Mouse (Mus musculus): ENCODE measurements around the gene Tex9. TPM values are rescaled to one million over a fixed set of nuclear protein-coding genes. Genes with fewer than 3 reads are reported as not detected.

Gene Tex9
- total RNA-seq, 1 experiment = 24.9 TPM

GRCm38 (mm10) chr9:72477306-72477705 is 14.7 kb downstream of the Tex9 start:
- no peak overlapping the region for H3K9ac ChIP-seq (ENCODE audit: insufficient read depth, low read depth, low read length, poor library complexity, severe bottlenecking)
- no peak overlapping the region for H3K4me3 ChIP-seq (ENCODE audit: insufficient read depth in 1 of 2, low read depth in 1 of 2, low read length in 2 of 2, poor library complexity in 1 of 2, severe bottlenecking in 1 of 2)
- DNase-seq (ENCODE audit: low read depth, low spot score) = no peak
- H3K36me3 ChIP-seq (ENCODE audit: control insufficient read depth, insufficient read depth, low read length, poor library complexity, severe bottlenecking) = peaks cover 15% of the 10 kb centered on the region
- no peaks in the 10 kb centered on the region for H3K9me3 ChIP-seq (ENCODE audit: control insufficient read depth, insufficient read depth, low read depth, low read length)
- in situ Hi-C loops (cut with MboI; ENCODE audit: low sequenced_read_pairs in 2 of 2, unreplicated experiment in 2 of 2) = no loop called here
- no peak overlapping the region for H3K27ac ChIP-seq (ENCODE audit: insufficient read depth, low read depth, low read length, poor library complexity, severe bottlenecking)
- TF ChIP-seq ZC3H11A (IDR thresholded peaks at IDR 0.05; ENCODE audit: borderline replicate concordance, low read depth, low read length) = no peak
- TF ChIP-seq ZNF384 (IDR thresholded peaks at IDR 0.05; ENCODE audit: low read depth, low read length) = no peak
- no peak for TF ChIP-seq MAFK (IDR thresholded peaks at IDR 0.05; ENCODE audit: insufficient read depth, low read depth, low read length)
- TF ChIP-seq CHD2 (IDR thresholded peaks at IDR 0.05; ENCODE audit: low read depth, low read length) = no peak
- TF ChIP-seq HCFC1 (IDR thresholded peaks at IDR 0.05; ENCODE audit: borderline replicate concordance, insufficient read depth, low read length) = no peak
- H3K4me1 ChIP-seq (ENCODE audit: control insufficient read depth in 2 of 2, insufficient read depth in 2 of 2, low read length in 2 of 2, poor library complexity in 1 of 2) = no peaks in the 10 kb centered on the region

- H3K4me1 ChIP-seq (ENCODE audit: control insufficient read depth in 2 of 2, insufficient read depth in 2 of 2, low read length in 2 of 2, poor library complexity in 1 of 2) = no peaks in the 10 kb centered on the region
- H3K9me3 ChIP-seq (ENCODE audit: control insufficient read depth, insufficient read depth, low read depth, low read length) = no peaks in the 10 kb centered on the region
- H3K27ac ChIP-seq (ENCODE audit: insufficient read depth, low read depth, low read length, poor library complexity, severe bottlenecking) = no peak overlapping the region
- H3K9ac ChIP-seq (ENCODE audit: insufficient read depth, low read depth, low read length, poor library complexity, severe bottlenecking) = no peak overlapping the region
- in situ Hi-C loops (cut with MboI; ENCODE audit: low sequenced_read_pairs in 2 of 2, unreplicated experiment in 2 of 2) = no loop called here
- no peak for TF ChIP-seq ZC3H11A (IDR thresholded peaks at IDR 0.05; ENCODE audit: borderline replicate concordance, low read depth, low read length)
- no peak for TF ChIP-seq CHD2 (IDR thresholded peaks at IDR 0.05; ENCODE audit: low read depth, low read length)
- no peak for TF ChIP-seq ZNF384 (IDR thresholded peaks at IDR 0.05; ENCODE audit: low read depth, low read length)
- no peak for TF ChIP-seq MAFK (IDR thresholded peaks at IDR 0.05; ENCODE audit: insufficient read depth, low read depth, low read length)
- no peak for TF ChIP-seq HCFC1 (IDR thresholded peaks at IDR 0.05; ENCODE audit: borderline replicate concordance, insufficient read depth, low read length)
- peaks cover 12% of the 10 kb centered on the region for H3K36me3 ChIP-seq (ENCODE audit: control insufficient read depth, insufficient read depth, low read length, poor library complexity, severe bottlenecking)
- H3K4me3 ChIP-seq (ENCODE audit: insufficient read depth in 1 of 2, low read depth in 1 of 2, low read length in 2 of 2, poor library complexity in 1 of 2, severe bottlenecking in 1 of 2) = no peak overlapping the region
- DNase-seq (ENCODE audit: low read depth, low spot score) = no peak
These were observed 16.5 kb downstream of the Tex9 start for GRCm38 (mm10) chr9:72475511-72475910.

- H3K9me3 ChIP-seq (ENCODE audit: control insufficient read depth, insufficient read depth, low read depth, low read length) = no peaks in the 10 kb centered on the region
- TF ChIP-seq CHD2 (IDR thresholded peaks at IDR 0.05; ENCODE audit: low read depth, low read length) = no peak
- no peak for TF ChIP-seq MAFK (IDR thresholded peaks at IDR 0.05; ENCODE audit: insufficient read depth, low read depth, low read length)
- TF ChIP-seq ZNF384 (IDR thresholded peaks at IDR 0.05; ENCODE audit: low read depth, low read length) = no peak
- no peak for TF ChIP-seq HCFC1 (IDR thresholded peaks at IDR 0.05; ENCODE audit: borderline replicate concordance, insufficient read depth, low read length)
- no peak for TF ChIP-seq ZC3H11A (IDR thresholded peaks at IDR 0.05; ENCODE audit: borderline replicate concordance, low read depth, low read length)
- no peak overlapping the region for H3K9ac ChIP-seq (ENCODE audit: insufficient read depth, low read depth, low read length, poor library complexity, severe bottlenecking)
- peaks cover 6% of the 10 kb centered on the region for H3K36me3 ChIP-seq (ENCODE audit: control insufficient read depth, insufficient read depth, low read length, poor library complexity, severe bottlenecking)
- no peak for DNase-seq (ENCODE audit: low read depth, low spot score)
- H3K4me3 ChIP-seq (ENCODE audit: insufficient read depth in 1 of 2, low read depth in 1 of 2, low read length in 2 of 2, poor library complexity in 1 of 2, severe bottlenecking in 1 of 2) = no peak overlapping the region
- H3K27ac ChIP-seq (ENCODE audit: insufficient read depth, low read depth, low read length, poor library complexity, severe bottlenecking) = no peak overlapping the region
- H3K4me1 ChIP-seq (ENCODE audit: control insufficient read depth in 2 of 2, insufficient read depth in 2 of 2, low read length in 2 of 2, poor library complexity in 1 of 2) = no peaks in the 10 kb centered on the region
- in situ Hi-C loops (cut with MboI; ENCODE audit: low sequenced_read_pairs in 2 of 2, unreplicated experiment in 2 of 2) = no loop called here
These were observed 22.2 kb downstream of the Tex9 start for GRCm38 (mm10) chr9:72469851-72470250.

- no peak for TF ChIP-seq HCFC1 (IDR thresholded peaks at IDR 0.05; ENCODE audit: borderline replicate concordance, insufficient read depth, low read length)
- no peak for TF ChIP-seq ZNF384 (IDR thresholded peaks at IDR 0.05; ENCODE audit: low read depth, low read length)
- H3K4me3 ChIP-seq (ENCODE audit: insufficient read depth in 1 of 2, low read depth in 1 of 2, low read length in 2 of 2, poor library complexity in 1 of 2, severe bottlenecking in 1 of 2) = no peak overlapping the region
- H3K36me3 ChIP-seq (ENCODE audit: control insufficient read depth, insufficient read depth, low read length, poor library complexity, severe bottlenecking) = peaks cover 6% of the 10 kb centered on the region
- H3K27ac ChIP-seq (ENCODE audit: insufficient read depth, low read depth, low read length, poor library complexity, severe bottlenecking) = no peak overlapping the region
- H3K4me1 ChIP-seq (ENCODE audit: control insufficient read depth in 2 of 2, insufficient read depth in 2 of 2, low read length in 2 of 2, poor library complexity in 1 of 2) = no peaks in the 10 kb centered on the region
- no peak overlapping the region for H3K9ac ChIP-seq (ENCODE audit: insufficient read depth, low read depth, low read length, poor library complexity, severe bottlenecking)
- in situ Hi-C loops (cut with MboI; ENCODE audit: low sequenced_read_pairs in 2 of 2, unreplicated experiment in 2 of 2) = no loop called here
- no peaks in the 10 kb centered on the region for H3K9me3 ChIP-seq (ENCODE audit: control insufficient read depth, insufficient read depth, low read depth, low read length)
- DNase-seq (ENCODE audit: low read depth, low spot score) = no peak
These were observed 23.4 kb downstream of the Tex9 start for GRCm38 (mm10) chr9:72468616-72469015.

Measured in ES-E14 (cell line).